Mouse (Mus musculus) heart, postnatal 0 days (tissue): ENCODE measurements at regions not wholly inside any gene's neighbourhood (a gene's known extent, or its start where the extent isn't known, plus 50 kb on each side); places are given as distances from the start of the nearest gene placed in this dataset.

ENCODE experiments used
- CTCF ChIP-seq: IDR thresholded peaks from 2 replicates; pipeline ENCODE4 v1.5.1; 2016; ENCODE audit warnings: antibody characterized with exemption, control low read depth, low read depth
- EP300 ChIP-seq: IDR thresholded peaks from 2 replicates; pipeline ENCODE4 v1.6.1; 2016; ENCODE audit warnings: antibody characterized with exemption, low read depth

- no peak for TF ChIP-seq CTCF
- TF ChIP-seq EP300 = no peak
Observed at GRCm38 (mm10) chr7:129746639-129747038, 155.0 kb downstream of the Wdr11 start.
